23 mouse cellular contexts compared by ENCODE assay signal in genomic region chr3:99157451-99158015, GRCm38 (mm10). TPM values are rescaled to one million over a fixed set of nuclear protein-coding genes. Genes with fewer than 3 reads are reported as not detected.
A peak's percentile ranks its signal among the peaks of the same experiment; 100 is the strongest.
DNase-seq lines count a peak whose midpoint lies in the region; ATAC-seq and TF ChIP-seq lines count a peak whose summit lies in the region.
"Had no signal": no experiment of that assay in that cellular context is flagged by ENCODE, and none has a peak within 500 bp of the region (broad histone marks: within the 10 kb centered on the region; RNA-seq: fewer than 3 reads in every experiment).

No protein-coding gene starts in this region.

- WGBS in liver, adult 2 months, result 37% methylated on average over 4 of the region's 4 CpGs
- WGBS in liver, embryonic 13.5 days (ENCODE audit: insufficient replicate concordance), result 50% methylated on average over 4 of the region's 4 CpGs

- peak; percentile 7 to 52; a peak in 3 of 4 replicates for TF ChIP-seq EP300 in MEL (IDR thresholded peaks at IDR 0.05; ENCODE audit: low read depth in 1 of 2, low read length in 2 of 2)

- H3K27ac ChIP-seq in liver, adult 2 months (replicated peaks; ENCODE audit: insufficient read depth, low read depth, low read length), result no peak overlapping the region
- no peak overlapping the region for H3K27ac ChIP-seq in MEL (ENCODE audit: control insufficient read depth, low read depth, low read length)
- no peak overlapping the region for H3K27ac ChIP-seq in liver, embryonic 13.5 days
- H3K27ac ChIP-seq: embryonic facial prominence, embryonic 10.5 days; heart, embryonic 13.5 days; hindbrain, postnatal 0 days; kidney, postnatal 0 days; left cerebral cortex, adult 2 months; limb, embryonic 10.5 days; liver, embryonic 15.5 days had no signal

- no peaks in the 10 kb centered on the region for H3K27me3 ChIP-seq in liver, adult 2 months (ENCODE audit: control insufficient read depth, insufficient read depth, low read length)
- H3K27me3 ChIP-seq in MEL (ENCODE audit: control insufficient read depth in 1 of 2, insufficient read depth in 2 of 2, low read length in 2 of 2), result no peaks in the 10 kb centered on the region
- no peaks in the 10 kb centered on the region for H3K27me3 ChIP-seq in liver, embryonic 13.5 days
- H3K27me3 ChIP-seq: heart, embryonic 13.5 days; liver, embryonic 15.5 days had no signal

- ATAC-seq in cerebellum, adult (ENCODE audit: insufficient number of reproducible peaks, low FRiP score, low TSS enrichment), result no peak
- peak; percentile 71 for ATAC-seq in liver, embryonic 13.5 days (ENCODE audit: low read depth)
- ATAC-seq: hindbrain, postnatal 0 days had no signal

- no peak overlapping the region for H3K4me2 ChIP-seq in liver, embryonic 13.5 days
- H3K4me2 ChIP-seq: heart, embryonic 13.5 days; liver, embryonic 15.5 days had no signal

- no peak for TF ChIP-seq CTCF in liver, adult 2 months (IDR thresholded peaks at IDR 0.05; ENCODE audit: low read depth, low read length)
- TF ChIP-seq CTCF in MEL (IDR thresholded peaks at IDR 0.05 in 2 of 3, conservative IDR thresholded peaks at IDR 0.05 in 1 of 3; ENCODE audit: control insufficient read depth in 1 of 3, insufficient read depth in 1 of 3, low read depth in 2 of 3, low read length in 3 of 3, poor library complexity in 1 of 3, severe bottlenecking in 1 of 3), result no peak

- H3K79me2 ChIP-seq in liver, adult 2 months (ENCODE audit: control insufficient read depth, insufficient read depth, low read length), result no peaks in the 10 kb centered on the region; the same call in 1 of the 2 replicates
- H3K79me2 ChIP-seq in MEL (ENCODE audit: control insufficient read depth, insufficient read depth, low read length, poor library complexity), result no peaks in the 10 kb centered on the region

- no peaks in the 10 kb centered on the region for H3K36me3 ChIP-seq in liver, adult 2 months (ENCODE audit: control insufficient read depth, insufficient read depth, low read length)
- peaks cover 0 to 3% of the 10 kb centered on the region in 2 experiments; a peak in 1 of 4 replicates for H3K36me3 ChIP-seq in MEL (ENCODE audit: control insufficient read depth in 1 of 2, insufficient read depth in 2 of 2, low read length in 2 of 2)
- peaks cover 5% of the 10 kb centered on the region; the same call in 1 of the 2 replicates for H3K36me3 ChIP-seq in liver, embryonic 13.5 days
- H3K36me3 ChIP-seq: liver, embryonic 15.5 days had no signal

- H3K9me3 ChIP-seq in MEL (replicated peaks; ENCODE audit: insufficient read depth, low read length), result no peaks in the 10 kb centered on the region
- H3K9me3 ChIP-seq in liver, embryonic 13.5 days (replicated peaks), result no peaks in the 10 kb centered on the region
- H3K9me3 ChIP-seq: limb, embryonic 10.5 days; liver, embryonic 15.5 days had no signal

- DNase-seq in cerebellum, postnatal 14 days, result peak; percentile 5
- peak; percentile 87 for DNase-seq in liver, adult 2 months (ENCODE audit: extremely low read depth, low read depth, low spot score)
- DNase-seq in liver (no peak), MEL (ENCODE audit: low read depth, low spot score) (peak; percentile 25)
- DNase-seq in liver, embryonic 13.5 days, result no peak
- no peak for DNase-seq in right cerebral cortex, postnatal 36 days (ENCODE audit: low spot score in 2 of 2)
- DNase-seq in thymus, postnatal 36 days, result no peak
- DNase-seq: adrenal gland, postnatal 25 days; cerebellum, adult 11 months; cerebellum, adult 9-11 months; gastrocnemius, postnatal 14 days; heart, adult 18-20 months; heart, postnatal 14 days; kidney, adult 18-20 months; lung, postnatal 10 days had no signal

- H3K9ac ChIP-seq in liver, adult 2 months (ENCODE audit: low read depth, low read length), result no peak overlapping the region
- H3K9ac ChIP-seq in MEL (ENCODE audit: control insufficient read depth, low read depth, low read length, poor library complexity, severe bottlenecking), result no peak overlapping the region
- H3K9ac ChIP-seq in liver, embryonic 13.5 days, result no peak overlapping the region
- H3K9ac ChIP-seq: heart, embryonic 13.5 days; liver, embryonic 15.5 days had no signal

- peaks cover 2% of the 10 kb centered on the region; the same call in 1 of the 2 replicates for H3K4me1 ChIP-seq in liver, adult 2 months (ENCODE audit: control insufficient read depth, insufficient read depth, low read length)
- peaks cover 0 to 7% of the 10 kb centered on the region in 2 experiments; a peak in 2 of 4 replicates for H3K4me1 ChIP-seq in MEL (ENCODE audit: control insufficient read depth in 1 of 2, insufficient read depth in 2 of 2, low read length in 2 of 2)
- peaks cover 15% of the 10 kb centered on the region for H3K4me1 ChIP-seq in liver, embryonic 13.5 days (replicated peaks)
- H3K4me1 ChIP-seq: limb, embryonic 10.5 days had no signal

- TF ChIP-seq RAD21 in MEL (IDR thresholded peaks at IDR 0.05; ENCODE audit: low read depth, low read length), result no peak

- H3K4me3 ChIP-seq in liver, adult 2 months (ENCODE audit: insufficient read depth, low read depth, low read length), result no peak overlapping the region
- no peak overlapping the region for H3K4me3 ChIP-seq in MEL (ENCODE audit: control insufficient read depth in 1 of 2, insufficient read depth in 1 of 2, low read depth in 2 of 2, low read length in 2 of 2)
- H3K4me3 ChIP-seq in liver, embryonic 13.5 days (replicated peaks), result no peak overlapping the region
- H3K4me3 ChIP-seq: embryonic facial prominence, embryonic 10.5 days; heart, embryonic 13.5 days; left cerebral cortex, adult 2 months; limb, embryonic 10.5 days; liver, embryonic 15.5 days had no signal

- TF ChIP-seq POLR2A in liver, adult 2 months (IDR thresholded peaks at IDR 0.05; ENCODE audit: extremely low read depth, insufficient read depth, low read length), result no peak
- TF ChIP-seq POLR2A in MEL (IDR thresholded peaks at IDR 0.05; ENCODE audit: control insufficient read depth in 1 of 2, insufficient read depth in 1 of 2, low read depth in 1 of 2, low read length in 2 of 2, poor library complexity in 1 of 2), result no peak

TF ChIP-seq in MEL, 35 proteins besides CTCF, POLR2A, EP300 and RAD21:
- TF ChIP-seq ZNF384 (IDR thresholded peaks at IDR 0.05; ENCODE audit: low read depth, low read length), result no peak
- no peak for TF ChIP-seq TCF12 (IDR thresholded peaks at IDR 0.05; ENCODE audit: low read depth, low read length)
- no peak for TF ChIP-seq ZC3H11A (IDR thresholded peaks at IDR 0.05; ENCODE audit: low read depth, low read length)
- TF ChIP-seq ETS1 (IDR thresholded peaks at IDR 0.05; ENCODE audit: low read depth, low read length), result 0 out of 2 replicates have a peak, but pooled peaks have one; percentile 33
- 0 out of 2 replicates have a peak, but pooled peaks have one; percentile 11 for TF ChIP-seq RCOR1 (IDR thresholded peaks at IDR 0.05; ENCODE audit: low read depth, low read length)
- peak in 1 of 2 experiments; percentile 48; a peak in 1 of 4 replicates for TF ChIP-seq USF2 (IDR thresholded peaks at IDR 0.05; ENCODE audit: borderline replicate concordance in 1 of 2, insufficient read depth in 1 of 2, low read depth in 1 of 2, low read length in 2 of 2)
- TF ChIP-seq SIN3A (IDR thresholded peaks at IDR 0.05; ENCODE audit: low read length), result 0 out of 2 replicates have a peak, but pooled peaks have one; percentile 20
- peak; percentile 75 for TF ChIP-seq GATA1 (IDR thresholded peaks at IDR 0.05; ENCODE audit: low read depth, low read length)
- TF ChIP-seq USF1 (IDR thresholded peaks at IDR 0.05; ENCODE audit: low read depth, low read length), result peak; percentile 82

RNA-seq across cellular contexts. Expression of gene Wars2, which starts 16.7 kb away (rescaled TPM):
- total RNA-seq in liver, adult 2 months (2014; rRNA removed), result 3.7 and 4.1 TPM in 2 replicates
- polyA plus RNA-seq in liver, adult 2 months (2012; rRNA removed), result 1.4 and 2.3 TPM in 2 replicates
- 7.6 and 8.8 TPM in 2 replicates for total RNA-seq in MEL (2012; rRNA removed)
- polyA plus RNA-seq in MEL (2012; ENCODE audit: insufficient read depth in 1 of 2, insufficient read length in 2 of 2, low read depth in 1 of 2, low replicate concordance in 2 of 2, missing spikeins in 1 of 2), result 10 to 100 TPM in 1 of 2 experiments, not detected in 1; 11.4 TPM
- 2.9 and 3.2 TPM in 2 replicates for polyA plus RNA-seq in liver, embryonic 13.5 days (2015; fragmentation: Nextera tagmentation; extraction: Ambion mirVana)

Comparison
In these comparisons a context has a peak if more than half of its experiments do, and no peak if none do; other contexts are left out.
1. DNase-seq: peak in cerebellum, postnatal 14 days (2 of 2), liver, adult 2 months (single experiment) and MEL (single experiment); none in liver (single experiment), liver, embryonic 13.5 days (single experiment), right cerebral cortex, postnatal 36 days (0 of 2) and thymus, postnatal 36 days (0 of 2).